In genomic region chr6:101329499-101329898, GRCm38 (mm10) we compare ENCODE assay signal across 15 mouse cellular contexts. TPM values are rescaled to one million over a fixed set of nuclear protein-coding genes. Genes with fewer than 3 reads are reported as not detected.
DNase-seq lines count a peak whose midpoint lies in the region; ATAC-seq lines count a peak whose summit lies in the region.
"Had no signal": no experiment of that assay in that cellular context is flagged by ENCODE, and none has a peak within 500 bp of the region (broad histone marks: within the 10 kb centered on the region; RNA-seq: fewer than 3 reads in every experiment).

No protein-coding gene starts in this region.

- H3K4me2 ChIP-seq in kidney, embryonic 15.5 days: no peak overlapping the region
- H3K4me2 ChIP-seq in intestine, embryonic 16.5 days (ENCODE audit: low read depth, low read length): no peak overlapping the region
- H3K4me2 ChIP-seq: hindbrain, embryonic 13.5 days; neural tube, embryonic 15.5 days had no signal

- H3K27ac ChIP-seq in heart, embryonic 10.5 days: peak overlapping the region; percentile 85
- peak overlapping the region; percentile 65 for H3K27ac ChIP-seq in kidney, embryonic 15.5 days
- no peak overlapping the region for H3K27ac ChIP-seq in intestine, embryonic 16.5 days (ENCODE audit: low read length)
- H3K27ac ChIP-seq: hindbrain, embryonic 13.5 days; neural tube, embryonic 15.5 days had no signal

- ATAC-seq in kidney, embryonic 15.5 days (replicated peaks; ENCODE audit: low FRiP score): peak; percentile 44
- peak; percentile 39; the same call in 1 of the 2 replicates for ATAC-seq in intestine, embryonic 16.5 days

- no peaks in the 10 kb centered on the region for H3K27me3 ChIP-seq in heart, embryonic 10.5 days (ENCODE audit: insufficient read depth, poor library complexity, severe bottlenecking)
- no peaks in the 10 kb centered on the region for H3K27me3 ChIP-seq in kidney, embryonic 15.5 days
- H3K27me3 ChIP-seq in intestine, embryonic 16.5 days (replicated peaks; ENCODE audit: control insufficient read depth, insufficient read depth, low read length): no peaks in the 10 kb centered on the region
- H3K27me3 ChIP-seq: hindbrain, embryonic 13.5 days; neural tube, embryonic 15.5 days had no signal

- no peaks in the 10 kb centered on the region for H3K36me3 ChIP-seq in heart, embryonic 10.5 days
- H3K36me3 ChIP-seq in kidney, embryonic 15.5 days: no peaks in the 10 kb centered on the region
- H3K36me3 ChIP-seq in intestine, embryonic 16.5 days (ENCODE audit: control insufficient read depth, insufficient read depth, low read length): no peaks in the 10 kb centered on the region
- H3K36me3 ChIP-seq: hindbrain, embryonic 13.5 days; neural tube, embryonic 15.5 days had no signal

- H3K9ac ChIP-seq in kidney, embryonic 15.5 days: no peak overlapping the region
- no peak overlapping the region for H3K9ac ChIP-seq in intestine, embryonic 16.5 days (ENCODE audit: low read depth, low read length)
- H3K9ac ChIP-seq: hindbrain, embryonic 13.5 days; neural tube, embryonic 15.5 days had no signal

- WGBS in heart, embryonic 10.5 days: 15% methylated on average over 6 of the region's 6 CpGs
- WGBS in kidney, embryonic 15.5 days: 12% methylated on average over 6 of the region's 6 CpGs
- WGBS in intestine, embryonic 16.5 days: 30% methylated on average over 6 of the region's 6 CpGs

- H3K9me3 ChIP-seq in heart, embryonic 10.5 days: no peaks in the 10 kb centered on the region
- no peaks in the 10 kb centered on the region for H3K9me3 ChIP-seq in kidney, embryonic 15.5 days (replicated peaks)
- no peaks in the 10 kb centered on the region for H3K9me3 ChIP-seq in intestine, embryonic 16.5 days (ENCODE audit: control insufficient read depth, low read length)
- H3K9me3 ChIP-seq: hindbrain, embryonic 13.5 days; neural tube, embryonic 15.5 days had no signal

- H3K4me3 ChIP-seq in heart, embryonic 10.5 days: no peak overlapping the region
- H3K4me3 ChIP-seq in kidney, embryonic 15.5 days (replicated peaks): no peak overlapping the region
- H3K4me3 ChIP-seq in intestine, embryonic 16.5 days (ENCODE audit: low read length): no peak overlapping the region
- H3K4me3 ChIP-seq: hindbrain, embryonic 13.5 days; neural tube, embryonic 15.5 days had no signal

- peaks cover 81% of the 10 kb centered on the region for H3K4me1 ChIP-seq in heart, embryonic 10.5 days
- peaks cover 47% of the 10 kb centered on the region for H3K4me1 ChIP-seq in kidney, embryonic 15.5 days
- peaks cover 53% of the 10 kb centered on the region for H3K4me1 ChIP-seq in intestine, embryonic 16.5 days (ENCODE audit: control insufficient read depth, insufficient read depth, low read length)

- DNase-seq in heart, embryonic 10.5 days (ENCODE audit: low spot score): no peak
- no peak for DNase-seq in heart, adult 18-20 months
- no peak for DNase-seq in kidney, postnatal 25 days
- peak; percentile 69 for DNase-seq in embryo, embryonic 10.5 days (ENCODE audit: low spot score)
- no peak for DNase-seq in cerebellum, postnatal 10 days
- DNase-seq in adrenal gland, postnatal 25 days: no peak
- DNase-seq: adrenal gland, postnatal 14 days; cerebellum, postnatal 36 days; kidney, postnatal 4 days; lung, postnatal 36 days; thymus, adult 2 months had no signal

RNA-seq across cellular contexts. Expression of gene Pdzrn3, which starts 48.2 kb away (rescaled TPM):
- 8.9 and 9.0 TPM in 2 replicates for polyA plus RNA-seq in heart, embryonic 10.5 days (2016; fragmentation: Nextera tagmentation; extraction: Ambion mirVana)
- total RNA-seq in heart, adult 18-20 months (2021): 10 to 100 TPM; 28.7 to 33.5 TPM
- 9.3 and 9.9 TPM in 2 replicates for polyA plus RNA-seq in kidney, embryonic 15.5 days (2015; fragmentation: Nextera tagmentation; extraction: Ambion mirVana)
- 6.3 and 6.5 TPM in 2 replicates for polyA plus RNA-seq in intestine, embryonic 16.5 days (2015; fragmentation: Nextera tagmentation; extraction: Ambion mirVana)
- 16.6 and 22.2 TPM in 2 replicates for total RNA-seq in adrenal gland, postnatal 25 days (2021)
